Mouse (Mus musculus): ENCODE results near the gene Traf3ip3.

Traf3ip3 gene

GRCm38 (mm10) chr1:193160317-193161032, 41.0 kb downstream of the Traf3ip3 start:
- peak; percentile 40 for DNase-seq (ENCODE audit: low spot score in 2 of 2)

- no peak for DNase-seq (ENCODE audit: low spot score in 2 of 2)
These were observed 41.9 kb downstream of the Traf3ip3 start for GRCm38 (mm10) chr1:193159613-193160012.

GRCm38 (mm10) chr1:193159163-193159562, 42.3 kb downstream of the Traf3ip3 start:
- DNase-seq (ENCODE audit: low spot score in 2 of 2), result no peak

- no peak for DNase-seq (ENCODE audit: low spot score in 2 of 2)
These were observed 44.4 kb downstream of the Traf3ip3 start for GRCm38 (mm10) chr1:193157111-193157492.

- no peak for DNase-seq (ENCODE audit: low spot score in 2 of 2)
These were observed 45.0 kb downstream of the Traf3ip3 start for GRCm38 (mm10) chr1:193156316-193157110.

GRCm38 (mm10) chr1:193153561-193153960, 47.9 kb downstream of the Traf3ip3 start:
- DNase-seq (ENCODE audit: low spot score in 2 of 2), result no peak

- DNase-seq (ENCODE audit: low spot score in 2 of 2), result no peak
These were observed 48.6 kb downstream of the Traf3ip3 start, which contains the start of gene Irf6 for GRCm38 (mm10) chr1:193152872-193153271. TSS of gene Irf6 (plus strand) at chr1:193153111.

- no peak for DNase-seq (ENCODE audit: low spot score in 2 of 2)
These were observed 50.4 kb downstream of the Traf3ip3 start for GRCm38 (mm10) chr1:193151134-193151533.

- no peak for DNase-seq (ENCODE audit: low spot score in 2 of 2)
These were observed 52.3 kb downstream of the Traf3ip3 start for GRCm38 (mm10) chr1:193149231-193149630.

GRCm38 (mm10) chr1:193146416-193146815, 55.1 kb downstream of the Traf3ip3 start:
- no peak for DNase-seq (ENCODE audit: low spot score in 2 of 2)

- no peak for DNase-seq (ENCODE audit: low spot score in 2 of 2)
These were observed 56.4 kb downstream of the Traf3ip3 start for GRCm38 (mm10) chr1:193145101-193145500.

GRCm38 (mm10) chr1:193144516-193144915, 57.0 kb downstream of the Traf3ip3 start:
- no peak for DNase-seq (ENCODE audit: low spot score in 2 of 2)

- DNase-seq (ENCODE audit: low spot score in 2 of 2), result no peak
These were observed 58.9 kb downstream of the Traf3ip3 start for GRCm38 (mm10) chr1:193142517-193143062.

GRCm38 (mm10) chr1:193141118-193141517, 60.4 kb downstream of the Traf3ip3 start:
- DNase-seq (ENCODE audit: low spot score in 2 of 2), result no peak

GRCm38 (mm10) chr1:193138669-193139068, 62.8 kb downstream of the Traf3ip3 start:
- DNase-seq (ENCODE audit: low spot score in 2 of 2), result no peak

- no peak for DNase-seq (ENCODE audit: low spot score in 2 of 2)
These were observed 63.4 kb downstream of the Traf3ip3 start for GRCm38 (mm10) chr1:193138087-193138486.

GRCm38 (mm10) chr1:193133726-193134125, 67.8 kb downstream of the Traf3ip3 start:
- no peak for DNase-seq (ENCODE audit: low spot score in 2 of 2)

GRCm38 (mm10) chr1:193132385-193132784, 69.1 kb downstream of the Traf3ip3 start:
- no peak for DNase-seq (ENCODE audit: low spot score in 2 of 2)

- DNase-seq (ENCODE audit: low spot score in 2 of 2), result no peak
These were observed 70.1 kb downstream of the Traf3ip3 start for GRCm38 (mm10) chr1:193131311-193131948.

GRCm38 (mm10) chr1:193130839-193131238, 70.7 kb downstream of the Traf3ip3 start:
- no peak for DNase-seq (ENCODE audit: low spot score in 2 of 2)

GRCm38 (mm10) chr1:193130456-193130825, 71.1 kb downstream of the Traf3ip3 start:
- no peak for DNase-seq (ENCODE audit: low spot score in 2 of 2)

GRCm38 (mm10) chr1:193129786-193130455, 71.6 kb downstream of the Traf3ip3 start, which contains the start of gene Diexf:
TSS of gene Diexf (minus strand) at chr1:193130272.
- DNase-seq (ENCODE audit: low spot score in 2 of 2), result peak; percentile 92 to 97
